Mouse (Mus musculus) frontal cortex, postnatal 25 days (tissue): ENCODE measurements around the gene Psip1.
"Not testable (repeated sequence)": the region's sequence is repeated elsewhere in the genome, so short reads cannot be mapped to it uniquely, and the experiment has no call there.

Experiments used
- DNase-seq, 2 experiments: peaks; one replicate each; pipeline ENCODE4 v3.0.0; 2022; ENCODE audit warnings: low spot score in 2 of 2

The Psip1 gene

GRCm38 (mm10) chr4:83486117-83486901, at the start of gene Psip1:
Gene Psip1, minus strand, starts transcription at chr4:83486459.
- DNase-seq = peak; percentile 85 to 87

DNA sequence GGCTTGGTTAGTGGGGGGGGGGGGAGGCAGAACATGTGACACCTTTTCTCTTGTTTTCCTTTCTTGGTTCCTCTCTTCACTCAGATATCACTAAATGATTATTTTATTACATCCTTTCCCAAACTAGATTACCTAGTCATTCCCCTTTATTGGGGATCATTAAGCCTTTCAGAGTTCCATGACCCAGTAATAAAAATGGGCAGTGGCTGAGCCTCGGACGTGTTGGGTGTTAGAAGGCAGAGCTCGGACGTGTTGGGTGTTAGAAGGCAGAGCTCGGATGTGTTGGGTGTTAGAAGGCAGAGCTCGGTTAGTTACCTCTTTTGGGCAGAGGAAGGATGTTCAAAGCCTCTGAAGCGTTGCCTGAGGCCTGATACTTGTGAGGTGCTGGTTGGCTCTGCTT, 47.8 kb upstream of the Psip1 start:
- DNase-seq = no peak

- no peak for DNase-seq
These were observed 47.1 kb upstream of the Psip1 start for GRCm38 (mm10) chr4:83533168-83533911.

GRCm38 (mm10) chr4:83530060-83530459, 43.8 kb upstream of the Psip1 start:
- not testable (repeated sequence) for DNase-seq

DNA sequence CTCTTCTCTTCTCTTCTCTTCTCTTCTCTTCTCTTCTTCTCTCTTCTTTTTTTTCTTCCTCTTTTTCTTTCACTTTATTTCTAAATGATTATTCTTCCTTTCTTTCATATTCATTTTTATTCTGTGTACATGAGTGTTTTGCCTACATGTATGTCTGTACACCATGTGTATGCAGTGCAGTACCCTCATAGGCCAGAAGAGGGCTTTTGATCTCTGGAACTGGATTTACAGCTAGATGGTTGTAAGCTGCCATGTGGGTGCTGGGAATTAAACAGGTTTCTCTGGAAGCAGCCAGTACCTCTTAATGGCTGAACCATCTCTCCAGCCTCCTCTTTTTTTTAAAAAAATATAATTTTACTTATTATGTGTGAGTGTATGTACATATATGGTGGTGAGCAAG, 41.7 kb upstream of the Psip1 start:
- no peak for DNase-seq

- no peak for DNase-seq
These were observed 40.7 kb upstream of the Psip1 start for GRCm38 (mm10) chr4:83526988-83527334.

GRCm38 (mm10) chr4:83526270-83526987, 40.2 kb upstream of the Psip1 start:
- no peak for DNase-seq

DNA sequence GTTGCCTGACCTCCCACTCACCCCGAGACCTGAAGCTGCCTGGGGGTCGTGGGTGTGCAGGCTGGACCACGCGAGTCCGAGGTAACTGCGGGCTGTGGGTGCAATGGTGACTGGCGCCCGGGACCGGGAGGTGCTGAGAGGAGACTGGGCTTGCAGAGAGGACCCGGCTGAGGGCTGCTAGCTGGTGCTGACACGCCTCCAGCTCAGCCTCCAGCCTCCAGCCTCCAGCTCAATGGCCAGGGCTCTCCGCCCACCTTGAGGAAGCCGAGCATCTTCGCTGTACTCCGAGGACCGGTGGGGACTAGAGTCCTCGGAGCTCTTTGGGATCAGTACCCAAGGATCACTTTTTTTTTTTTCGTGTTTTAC, 39.4 kb upstream of the Psip1 start:
- no peak for DNase-seq

DNA sequence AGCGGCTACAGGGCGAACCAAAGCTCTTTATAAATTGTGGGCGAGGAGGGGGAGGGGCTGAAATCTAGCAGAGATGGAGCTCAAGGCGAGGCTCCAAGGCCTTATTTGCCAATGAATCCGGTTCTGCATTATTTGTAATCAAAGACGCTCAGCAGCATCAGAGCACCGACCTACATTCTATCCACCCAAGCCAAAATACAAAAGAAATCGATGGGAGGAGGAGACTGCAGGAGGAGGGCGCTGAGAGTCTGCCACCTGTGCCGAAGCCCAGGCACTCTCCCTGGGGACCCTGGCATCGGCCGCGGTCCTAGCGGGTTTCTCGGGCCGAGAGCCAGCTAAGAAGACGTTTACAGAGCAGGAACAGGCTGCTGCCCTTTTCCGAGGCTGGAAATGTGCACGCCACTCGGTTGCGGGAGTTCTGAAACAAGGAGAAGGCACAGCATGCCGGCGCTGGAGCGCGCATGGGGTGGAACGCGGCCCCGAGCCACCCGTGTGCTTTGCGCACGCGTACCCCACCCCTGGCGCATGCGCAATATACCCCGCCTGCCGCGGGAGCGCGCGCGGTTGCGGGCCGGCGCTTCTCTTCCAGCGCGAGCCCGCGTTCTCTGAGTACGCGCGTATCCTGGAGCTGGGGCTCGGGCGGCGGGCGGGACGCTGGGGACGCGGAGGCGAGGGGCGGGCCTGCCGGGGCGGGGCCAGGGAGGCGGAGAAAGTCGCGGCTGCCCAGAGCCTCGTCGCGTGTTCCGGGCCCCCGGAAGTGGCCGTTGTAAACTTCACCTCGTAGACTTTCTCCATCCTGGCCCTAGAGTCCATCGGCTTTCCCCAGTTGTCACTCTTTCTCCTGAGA, 38.8 kb upstream of the Psip1 start, which contains the start of gene Ccdc171:
TSS of gene Ccdc171 (plus strand) at position 703 of the 847 bp plus-strand sequence.
- peak; percentile 77 to 87 for DNase-seq

- DNase-seq = no peak
These were observed 38.2 kb upstream of the Psip1 start for GRCm38 (mm10) chr4:83524456-83524842.

DNA sequence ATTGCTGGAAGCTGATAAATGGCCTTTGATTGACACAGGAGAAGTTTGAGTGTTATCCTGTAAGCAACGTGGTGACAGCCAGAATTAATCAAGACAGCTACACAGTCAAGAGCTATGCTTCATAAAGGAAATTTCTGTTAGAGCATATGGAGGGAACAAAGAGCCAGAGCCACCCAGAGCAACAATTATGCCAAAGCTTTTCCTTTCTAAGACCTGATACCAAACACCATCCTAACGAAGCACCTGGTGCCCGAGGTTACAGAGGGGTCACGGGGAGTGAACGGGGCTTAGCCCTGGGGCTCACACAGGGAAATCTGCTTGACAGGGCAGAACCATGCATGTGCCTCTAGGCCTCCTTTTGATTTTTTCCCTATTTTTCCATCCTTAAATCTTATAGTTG, 35.8 kb upstream of the Psip1 start:
- DNase-seq = no peak

DNA sequence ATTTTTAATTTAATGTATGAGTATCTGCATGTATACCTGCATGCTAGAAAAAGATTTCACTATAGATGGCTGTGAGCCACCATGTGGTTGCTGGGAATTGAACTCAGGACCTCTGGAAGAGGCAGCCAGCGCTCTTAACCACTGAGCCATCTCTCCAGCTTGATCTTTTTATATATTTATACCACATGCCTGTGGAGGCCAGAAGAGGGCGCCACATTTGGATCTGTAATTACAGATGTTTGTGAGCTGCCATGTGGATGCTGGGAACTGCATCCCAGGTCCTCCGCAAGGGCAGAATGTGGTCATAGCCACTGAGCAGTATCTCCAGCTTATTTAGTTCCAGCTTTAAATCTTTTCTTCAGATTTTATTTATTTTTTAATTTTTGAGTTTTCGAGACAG, 34.0 kb upstream of the Psip1 start:
- DNase-seq = no peak

GRCm38 (mm10) chr4:83519807-83520206, 33.5 kb upstream of the Psip1 start:
- DNase-seq = no peak

DNA sequence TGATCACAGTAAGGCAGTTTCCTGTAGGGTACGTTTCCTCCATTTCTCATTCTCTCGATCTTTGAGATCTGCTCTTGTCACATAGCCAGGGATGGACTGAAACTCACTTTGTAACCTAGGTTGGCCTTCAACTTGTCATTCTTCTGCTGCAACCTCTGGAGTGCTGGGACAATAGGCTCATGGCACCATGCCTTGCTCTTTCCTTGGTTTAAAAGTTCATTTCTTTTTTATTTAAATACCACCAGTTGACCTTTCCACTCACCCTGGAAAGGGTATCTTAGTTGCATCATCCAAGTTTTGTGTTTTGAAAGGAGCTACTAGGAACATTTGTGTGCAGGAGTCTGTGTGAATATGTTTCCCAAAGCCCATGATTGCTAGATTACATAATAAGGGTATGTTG, 32.9 kb upstream of the Psip1 start:
- no peak for DNase-seq

DNA sequence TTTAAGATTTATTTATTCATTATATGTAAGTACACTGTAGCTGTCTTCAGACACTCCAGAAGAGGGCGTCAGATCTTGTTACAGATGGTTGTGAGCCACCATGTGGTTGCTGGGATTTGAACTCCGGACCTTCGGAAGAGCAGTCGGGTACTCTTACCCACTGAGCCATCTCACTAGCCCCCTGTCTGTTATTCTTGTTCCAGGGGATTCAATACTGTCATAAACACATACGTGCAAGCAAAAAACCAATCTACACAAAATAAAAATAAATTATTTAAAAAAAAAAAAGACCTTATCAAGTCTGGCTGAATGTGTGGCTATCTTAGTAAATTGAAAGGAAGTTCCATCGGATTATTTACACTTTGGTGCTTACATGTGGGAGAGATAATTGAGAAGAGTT, 29.9 kb upstream of the Psip1 start:
- not testable (repeated sequence) for DNase-seq

DNA sequence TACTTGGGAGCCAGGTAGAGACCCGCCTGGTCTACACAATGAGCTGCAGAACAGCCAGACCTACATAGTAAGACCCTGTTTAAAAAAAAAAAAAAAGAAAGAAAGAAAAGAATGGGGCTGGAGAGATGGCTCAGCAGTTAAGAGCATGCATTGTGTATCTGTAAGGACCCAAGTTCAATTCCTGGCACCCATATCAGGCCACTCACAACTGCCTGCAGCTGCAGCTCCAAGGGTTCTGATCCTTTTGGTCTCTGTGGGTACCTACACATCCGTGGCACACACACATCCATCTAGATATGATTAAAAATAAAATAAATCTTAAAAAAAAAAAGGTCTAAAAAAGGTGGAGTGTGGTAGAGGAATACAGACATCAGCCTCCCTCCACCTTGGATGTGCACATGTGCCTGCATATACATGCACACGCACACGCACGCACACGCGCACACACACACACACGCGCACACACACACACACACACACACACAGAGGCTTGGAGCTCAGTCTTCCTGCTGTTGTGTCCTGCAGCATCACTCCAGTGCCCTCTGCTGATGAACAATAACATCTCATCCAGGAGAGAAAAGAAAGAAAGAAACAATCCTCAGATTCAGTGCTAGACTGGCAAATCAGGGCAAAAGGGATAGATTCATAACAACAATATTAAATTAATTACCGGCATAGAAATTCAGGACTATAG, 28.9 kb upstream of the Psip1 start:
- DNase-seq = no peak

DNA sequence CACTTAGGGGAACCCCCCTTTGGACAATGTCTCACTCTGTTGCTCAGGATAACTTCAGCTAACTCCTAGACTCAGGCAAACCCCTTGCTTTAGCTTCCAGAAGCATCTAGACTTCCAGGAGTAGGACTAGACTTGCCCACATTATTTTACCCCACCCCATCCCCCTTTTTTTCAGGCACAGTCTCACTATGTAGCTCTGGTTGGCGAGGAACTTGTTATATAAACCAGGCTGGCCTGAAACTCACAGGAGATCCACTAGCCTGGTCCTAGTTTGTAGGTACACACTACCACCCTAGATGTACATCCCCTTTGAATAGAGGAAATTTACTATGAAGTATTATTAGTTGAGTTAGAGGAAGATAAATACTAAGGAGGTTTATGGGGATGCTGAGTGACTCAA, 27.9 kb upstream of the Psip1 start:
- no peak for DNase-seq

DNA sequence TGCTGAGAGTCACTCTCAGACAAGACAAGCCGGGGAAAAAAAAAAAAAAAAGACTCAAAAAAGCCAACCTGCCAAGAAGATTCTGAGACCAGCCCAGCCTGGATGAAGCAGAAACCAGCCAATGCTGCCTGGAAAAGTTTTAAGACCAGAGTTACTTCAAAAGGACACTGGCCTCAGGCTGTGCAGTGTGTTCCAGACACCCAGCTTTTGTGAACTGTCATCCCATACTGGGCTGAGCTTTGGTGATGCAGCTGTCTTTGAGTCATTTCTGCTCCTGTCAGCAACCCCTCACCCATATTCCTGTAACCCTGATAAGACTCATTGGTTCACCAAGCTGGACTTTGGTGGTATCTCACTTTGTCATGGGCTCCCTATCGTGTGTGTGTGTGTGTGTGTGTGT, 26.4 kb upstream of the Psip1 start:
- DNase-seq = no peak

DNA sequence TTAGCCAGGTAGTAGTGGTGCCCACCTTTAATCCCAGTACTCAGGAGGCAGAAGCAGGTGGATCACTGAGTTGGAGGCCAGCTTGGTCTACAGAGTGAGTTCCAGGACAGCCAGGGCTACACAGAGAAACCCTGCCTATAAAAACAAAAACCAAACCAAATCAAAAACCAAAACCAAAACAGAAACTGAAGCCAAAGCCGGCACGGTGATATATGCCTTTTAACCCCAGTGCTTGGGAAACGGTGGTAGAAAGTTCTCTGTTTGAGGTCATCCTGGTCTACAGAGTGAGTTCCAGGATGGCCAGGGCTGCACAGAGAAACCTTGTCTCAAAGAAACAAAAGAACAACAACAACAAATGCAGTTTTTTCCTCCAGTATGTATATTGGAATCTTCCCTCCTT, 26.0 kb upstream of the Psip1 start:
- DNase-seq = no peak

- no peak for DNase-seq
These were observed 24.8 kb upstream of the Psip1 start for GRCm38 (mm10) chr4:83511083-83511482.

DNA sequence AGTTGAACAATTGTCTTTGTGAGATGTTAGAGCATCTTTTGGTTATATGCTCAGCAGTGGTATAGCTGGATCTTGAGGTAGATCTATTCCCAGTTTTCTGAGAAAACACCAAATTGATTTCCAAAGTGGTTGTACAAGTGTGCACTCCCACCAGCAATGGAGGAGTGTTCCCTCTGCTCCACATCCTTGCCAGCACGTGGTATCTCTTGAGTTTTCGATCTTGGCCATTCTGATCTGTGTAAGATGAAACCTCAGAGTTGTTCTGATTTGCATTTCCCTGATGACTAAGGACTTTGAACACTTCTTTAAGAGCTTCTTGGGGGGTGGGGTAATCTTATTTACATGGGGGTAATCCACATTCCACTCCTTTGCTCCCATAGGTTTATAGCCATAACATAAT, 23.3 kb upstream of the Psip1 start:
- DNase-seq = no peak
